Mouse (Mus musculus) urinary bladder, adult 18-20 months (tissue): ENCODE measurements around the gene Kdelc2.

Experiments used
- DNase-seq, 2 experiments: peaks; one replicate each; pipeline ENCODE4 v3.0.0; 2022; ENCODE audit warnings: low spot score in 2 of 2, mixed read lengths in 2 of 2

Kdelc2 gene

DNA sequence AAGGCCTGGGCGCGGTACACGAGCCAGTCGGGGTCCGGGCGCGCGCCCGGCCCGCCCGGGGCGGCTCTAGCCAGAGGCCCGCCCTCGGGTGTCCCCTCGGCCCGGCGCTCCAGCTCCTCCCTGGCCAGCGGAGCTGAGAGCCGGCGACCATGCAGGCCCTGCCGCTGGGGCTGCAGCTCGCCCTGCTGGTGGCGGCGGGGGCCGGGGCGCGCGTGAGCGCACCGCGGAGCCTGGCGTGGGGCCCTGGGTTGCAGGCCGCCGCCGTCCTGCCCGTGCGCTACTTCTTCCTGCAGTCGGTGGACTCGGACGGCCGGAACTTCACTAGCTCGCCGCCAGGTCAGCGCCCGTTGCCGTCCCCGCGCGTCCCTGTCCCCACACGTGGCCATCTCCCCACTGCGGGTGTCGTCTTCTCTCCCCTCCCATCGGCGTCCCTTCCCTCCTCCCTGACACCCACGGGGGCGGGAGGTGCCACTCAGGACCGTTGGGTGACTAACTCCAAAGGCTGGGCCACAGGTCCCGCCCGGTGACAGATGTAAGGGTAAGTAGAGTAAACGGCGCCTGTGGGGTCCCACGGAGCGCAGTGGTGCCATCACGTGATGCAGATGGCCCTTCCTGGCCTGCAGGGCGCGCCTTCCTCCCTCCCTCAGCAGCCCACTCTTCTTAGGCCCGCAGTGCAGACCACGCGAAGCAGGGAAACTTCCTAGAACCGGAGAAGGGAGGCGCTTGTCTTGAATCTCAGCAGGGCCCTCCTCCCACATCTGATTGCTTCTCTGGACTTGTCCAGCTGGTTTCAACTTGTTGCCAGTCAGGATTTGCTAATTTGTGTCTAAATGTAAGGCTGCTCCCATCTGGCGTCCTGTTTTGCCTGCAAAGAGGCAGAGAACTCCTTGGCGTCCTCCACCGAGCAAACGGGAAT, at the start of gene Kdelc2:
Kdelc2 (plus strand) TSS at position 75 of the 916 bp plus-strand sequence.
- DNase-seq: peak; percentile 84 to 86

- DNase-seq: no peak
Measured at GRCm38 (mm10) chr9:53335131-53335530, 48.7 kb upstream of the Kdelc2 start.

- DNase-seq: no peak
Measured at GRCm38 (mm10) chr9:53339603-53340002, 44.2 kb upstream of the Kdelc2 start.

DNA sequence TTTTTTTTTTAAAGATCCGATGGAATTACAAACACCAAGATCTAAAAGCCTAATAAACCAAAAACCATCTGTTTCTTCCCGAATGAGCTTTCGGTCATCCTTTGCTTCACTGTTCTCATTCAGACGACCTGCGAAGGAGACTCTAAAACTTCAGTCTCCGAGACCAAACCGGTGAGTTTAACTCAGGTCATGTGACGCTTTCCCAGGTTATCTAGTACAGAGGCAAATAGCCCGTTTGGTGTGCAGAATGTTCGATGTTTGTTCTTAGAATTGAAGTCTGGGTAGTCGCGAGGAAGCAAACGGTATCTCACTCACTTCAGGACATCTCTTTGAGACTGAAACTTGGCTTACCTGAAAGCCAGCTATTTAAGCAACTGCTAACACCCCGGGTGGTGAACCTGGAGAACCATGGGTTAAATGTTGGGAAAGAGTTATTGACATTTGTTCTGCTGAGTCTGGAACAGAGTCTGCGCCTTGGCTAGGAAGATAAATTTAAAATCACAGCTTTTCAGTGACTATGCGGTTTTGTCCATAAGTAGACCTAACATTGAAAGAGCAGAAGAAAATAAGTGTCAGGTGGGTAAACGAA, 43.4 kb upstream of the Kdelc2 start:
- no peak for DNase-seq

DNA sequence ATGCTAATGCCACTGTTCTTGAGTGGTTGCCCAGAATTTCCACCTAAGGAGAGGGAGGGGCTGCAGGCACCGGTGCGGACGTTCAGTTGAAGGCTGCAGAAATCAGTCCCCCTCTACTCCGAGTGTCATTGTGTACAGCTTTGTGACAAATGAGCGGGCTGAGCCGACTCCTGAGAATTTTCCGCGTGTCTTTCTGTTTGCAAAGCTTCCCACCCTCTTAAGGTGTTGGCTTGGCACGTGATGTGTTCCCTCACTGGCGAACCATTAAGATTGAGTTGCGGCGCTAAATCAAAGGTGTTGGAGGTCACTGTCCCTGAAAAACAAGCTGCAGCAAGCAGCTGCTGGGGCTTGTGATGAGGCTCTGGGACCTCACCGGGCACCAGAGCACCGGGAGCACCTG, 42.9 kb upstream of the Kdelc2 start:
- DNase-seq: peak; percentile 9 to 38

DNA sequence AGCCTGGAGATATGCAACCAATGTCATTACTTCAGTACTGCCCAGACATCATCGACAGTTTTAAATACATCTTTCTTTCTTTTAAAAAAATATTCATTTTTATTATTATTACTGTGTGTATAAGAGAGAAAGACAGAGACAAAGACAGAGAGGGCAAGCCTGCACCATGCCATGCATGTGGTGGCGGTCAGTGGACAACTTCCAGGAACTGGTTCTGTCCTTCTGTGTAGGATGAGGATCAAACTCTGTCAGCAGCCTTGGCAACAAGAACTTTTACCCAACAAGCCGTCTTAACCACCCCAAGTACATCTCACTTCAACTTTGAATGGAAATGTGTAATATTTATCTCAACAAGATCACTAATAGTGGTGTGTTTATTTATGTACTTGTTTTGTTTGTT, 41.8 kb upstream of the Kdelc2 start:
- no peak for DNase-seq

DNA sequence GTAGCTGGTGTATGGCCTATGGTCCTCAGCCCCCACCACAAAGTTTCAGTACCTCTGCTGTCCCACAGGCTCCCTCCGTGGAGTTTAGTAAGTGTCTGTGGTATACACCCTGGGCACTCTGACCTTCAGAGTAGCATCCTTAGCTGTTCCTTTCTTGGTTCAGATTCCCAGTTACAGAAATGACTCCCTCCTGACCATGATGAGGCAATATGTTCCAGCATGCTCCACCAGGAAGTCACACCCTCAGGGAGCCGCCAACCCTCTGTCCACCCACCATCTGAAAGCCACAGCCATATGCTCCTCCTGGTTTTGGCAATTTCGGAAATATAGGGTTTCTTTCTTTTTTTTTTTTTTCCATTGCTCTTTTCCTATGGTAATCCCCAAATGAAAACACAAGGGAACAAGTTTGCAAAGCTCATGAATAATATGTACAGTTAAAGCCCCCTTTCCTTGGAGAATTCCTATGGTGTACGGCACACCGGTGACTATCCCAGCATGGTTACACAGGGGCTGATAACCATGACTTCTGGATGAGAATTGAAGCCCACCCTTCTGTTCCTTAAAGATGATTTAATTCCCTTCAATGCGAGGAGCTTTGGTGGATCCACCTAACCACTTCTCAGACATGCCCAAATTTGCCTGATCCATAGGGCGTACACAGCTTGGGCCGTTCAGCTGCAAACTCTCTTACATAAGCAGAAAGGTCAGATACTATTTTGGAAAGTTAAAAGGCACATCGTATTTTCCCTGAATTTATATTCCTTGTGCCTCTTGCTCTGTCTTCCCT, 39.0 kb upstream of the Kdelc2 start:
- no peak for DNase-seq

- no peak for DNase-seq
Measured at GRCm38 (mm10) chr9:53345728-53346127, 38.1 kb upstream of the Kdelc2 start.

DNA sequence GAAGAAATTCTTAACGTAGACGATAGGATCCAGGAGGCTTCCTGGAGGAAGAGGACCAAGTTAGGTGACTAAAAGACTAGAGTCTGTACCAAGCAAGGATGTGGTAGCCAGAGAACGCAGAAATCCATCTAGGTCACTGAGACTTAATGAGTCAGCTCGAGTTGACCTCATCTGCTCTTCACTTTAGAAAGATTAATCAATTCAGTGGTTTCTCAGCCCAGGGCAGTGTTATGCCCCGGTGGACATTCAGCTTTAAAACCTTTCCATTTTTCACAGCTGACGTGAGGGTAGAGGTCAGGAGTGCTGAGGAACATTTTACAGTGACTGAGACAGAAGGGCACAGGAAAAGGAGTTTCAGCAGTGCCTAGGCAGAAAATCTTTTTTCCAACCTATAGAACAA, 37.4 kb upstream of the Kdelc2 start:
- DNase-seq: no peak

- DNase-seq: no peak
Measured at GRCm38 (mm10) chr9:53349211-53349610, 34.6 kb upstream of the Kdelc2 start.

DNA sequence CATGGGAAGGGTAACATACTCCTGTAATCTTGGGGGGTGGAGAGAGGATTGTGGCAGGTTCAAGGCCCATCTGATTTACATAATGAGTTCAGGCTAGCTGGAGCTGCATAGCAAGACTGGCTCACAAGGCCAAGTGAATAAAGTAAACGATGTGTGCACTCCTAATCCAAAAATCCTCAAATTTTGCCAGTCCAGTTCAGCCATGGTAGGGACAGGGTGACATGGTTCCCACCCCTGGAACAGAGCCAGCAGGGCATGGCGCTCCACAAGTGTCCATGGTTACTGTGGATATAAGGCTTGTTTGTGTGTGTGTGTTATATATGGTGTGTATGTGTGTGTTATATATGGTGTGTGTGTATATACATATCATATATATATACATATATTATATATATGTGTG, 33.5 kb upstream of the Kdelc2 start:
- no peak for DNase-seq

- DNase-seq: no peak
Measured at GRCm38 (mm10) chr9:53351899-53352298, 31.9 kb upstream of the Kdelc2 start.

- no peak for DNase-seq
Measured at GRCm38 (mm10) chr9:53353161-53353560, 30.7 kb upstream of the Kdelc2 start.

GRCm38 (mm10) chr9:53356219-53357155, 27.3 kb upstream of the Kdelc2 start:
- DNase-seq: peak; percentile 39 to 78

- no peak for DNase-seq
Measured at GRCm38 (mm10) chr9:53371339-53371738, 12.5 kb upstream of the Kdelc2 start.

GRCm38 (mm10) chr9:53375907-53376306, 7.9 kb upstream of the Kdelc2 start:
- DNase-seq: peak in 1 of 2 experiments; percentile 56

DNA sequence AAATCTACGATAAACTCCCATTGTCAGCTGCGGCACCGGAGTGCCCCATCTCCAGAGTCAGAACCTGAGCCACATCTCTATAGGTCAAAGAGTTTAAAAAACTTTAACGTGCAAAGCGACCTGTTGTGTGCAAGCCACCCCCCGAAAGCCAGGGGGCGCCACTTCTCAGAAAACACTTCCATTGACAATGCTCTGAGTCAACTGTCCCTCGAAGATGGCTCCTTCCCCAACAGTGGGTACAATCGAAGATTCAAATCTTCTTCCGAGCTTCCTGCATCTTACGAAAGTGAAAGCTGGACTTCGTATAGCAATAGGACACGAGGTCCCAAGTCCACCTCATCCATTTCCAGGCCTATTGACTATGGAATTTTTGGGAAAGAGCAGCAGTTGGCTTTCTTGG, 7.0 kb upstream of the Kdelc2 start:
- no peak for DNase-seq

DNA sequence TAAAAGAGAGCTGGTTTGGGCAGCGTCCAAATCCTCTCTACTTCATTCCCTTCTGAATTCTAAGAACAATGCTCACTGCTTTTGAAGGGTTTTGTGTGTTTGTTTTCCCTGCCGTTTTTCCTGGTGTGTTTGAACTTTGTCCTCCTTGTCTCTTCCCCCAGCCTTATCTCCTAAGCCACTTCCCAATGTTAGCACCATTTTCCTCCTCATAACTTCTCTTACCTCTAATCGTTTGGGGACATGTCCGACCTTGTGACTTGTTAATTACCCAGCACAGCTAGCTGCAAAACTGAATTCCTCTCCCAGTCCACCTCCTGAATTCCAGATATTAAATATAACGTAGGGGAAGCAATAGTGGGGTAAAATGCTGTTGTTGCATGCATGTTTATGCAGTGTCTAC, 6.2 kb upstream of the Kdelc2 start:
- DNase-seq: no peak

GRCm38 (mm10) chr9:53378171-53378570, 5.7 kb upstream of the Kdelc2 start:
- no peak for DNase-seq

GRCm38 (mm10) chr9:53380595-53380994, 3.2 kb upstream of the Kdelc2 start:
- no peak for DNase-seq

- DNase-seq: no peak
Measured at GRCm38 (mm10) chr9:53381113-53381615, 2.7 kb upstream of the Kdelc2 start.
